Mouse (Mus musculus): ENCODE data around the gene Cox17. TPM values are rescaled to one million over a fixed set of nuclear protein-coding genes. Genes with fewer than 3 reads are reported as not detected.

Gene Cox17
- polyA plus RNA-seq, 1 experiment from 2014 or later, result 256 TPM

GRCm38 (mm10) chr16:38363657-38364056, 16.9 kb downstream of the Cox17 start:
- WGBS, result 24% methylated on average over 7 of the region's 7 CpGs
- H3K4me3 ChIP-seq (ENCODE audit: low read length), result peak overlapping the region; percentile 77
- 0 out of 2 replicates have a peak, but pooled peaks cover 2% of the 10 kb centered on the region for H3K36me3 ChIP-seq (ENCODE audit: control insufficient read depth, insufficient read depth)
- no peak for ATAC-seq (replicated peaks; ENCODE audit: extremely low read depth, insufficient read depth, low FRiP score)
- H3K4me2 ChIP-seq (ENCODE audit: low read depth, low read length), result peak overlapping the region; percentile 68
- H3K27me3 ChIP-seq (ENCODE audit: control insufficient read depth, insufficient read depth, low read length), result no peaks in the 10 kb centered on the region
- peak overlapping the region; percentile 99 for H3K27ac ChIP-seq (ENCODE audit: low read length)
- H3K4me1 ChIP-seq (ENCODE audit: control insufficient read depth, insufficient read depth, low read length), result peaks cover 30% of the 10 kb centered on the region
- H3K9ac ChIP-seq (ENCODE audit: low read length), result peak overlapping the region; percentile 91
- no peaks in the 10 kb centered on the region for H3K9me3 ChIP-seq (replicated peaks; ENCODE audit: control insufficient read depth, low read length)

- Histone ChIP-seq H3K36me3 (ENCODE audit: control insufficient read depth, insufficient read depth) (peaks cover 13% of the 10 kb centered on the region), H3K27me3 (ENCODE audit: control insufficient read depth, insufficient read depth, low read length) (no peaks in the 10 kb centered on the region), H3K4me2 (ENCODE audit: low read depth, low read length) (peak overlapping the region; percentile 68), H3K9ac (ENCODE audit: low read length) (peak overlapping the region; percentile 91), H3K9me3 (replicated peaks; ENCODE audit: control insufficient read depth, low read length) (no peaks in the 10 kb centered on the region), H3K27ac (ENCODE audit: low read length) (peak overlapping the region; percentile 99), H3K4me3 (ENCODE audit: low read length) (peak overlapping the region; percentile 77), H3K4me1 (ENCODE audit: control insufficient read depth, insufficient read depth, low read length) (peaks cover 33% of the 10 kb centered on the region)
- no peak for ATAC-seq (replicated peaks; ENCODE audit: extremely low read depth, insufficient read depth, low FRiP score)
- WGBS, result 52% methylated on average over 10 of the region's 10 CpGs
Observed at GRCm38 (mm10) chr16:38365390-38365789, 18.6 kb downstream of the Cox17 start.

- Histone ChIP-seq H3K27ac (ENCODE audit: low read length) (peak overlapping the region; percentile 99), H3K27me3 (ENCODE audit: control insufficient read depth, insufficient read depth, low read length) (no peaks in the 10 kb centered on the region), H3K4me2 (ENCODE audit: low read depth, low read length) (peak overlapping the region; percentile 68), H3K4me1 (ENCODE audit: control insufficient read depth, insufficient read depth, low read length) (peaks cover 33% of the 10 kb centered on the region), H3K4me3 (ENCODE audit: low read length) (peak overlapping the region; percentile 77), H3K9ac (ENCODE audit: low read length) (peak overlapping the region; percentile 91), H3K36me3 (ENCODE audit: control insufficient read depth, insufficient read depth) (peaks cover 15% of the 10 kb centered on the region), H3K9me3 (replicated peaks; ENCODE audit: control insufficient read depth, low read length) (no peaks in the 10 kb centered on the region)
- ATAC-seq (replicated peaks; ENCODE audit: extremely low read depth, insufficient read depth, low FRiP score), result no peak
- 35% methylated on average over 4 of the region's 4 CpGs for WGBS
Observed at GRCm38 (mm10) chr16:38366231-38366630, 19.4 kb downstream of the Cox17 start.

- H3K27me3 ChIP-seq (ENCODE audit: control insufficient read depth, insufficient read depth, low read length), result no peaks in the 10 kb centered on the region
- WGBS, result 28% methylated on average over 10 of the region's 10 CpGs
- peak overlapping the region; percentile 35 for H3K4me3 ChIP-seq (ENCODE audit: low read length)
- peak overlapping the region; percentile 59 for H3K4me2 ChIP-seq (ENCODE audit: low read depth, low read length)
- H3K9me3 ChIP-seq (replicated peaks; ENCODE audit: control insufficient read depth, low read length), result no peaks in the 10 kb centered on the region
- H3K27ac ChIP-seq (ENCODE audit: low read length), result no peak overlapping the region
- H3K36me3 ChIP-seq (ENCODE audit: control insufficient read depth, insufficient read depth), result peaks cover 19% of the 10 kb centered on the region
- peak overlapping the region; percentile 52 for H3K9ac ChIP-seq (ENCODE audit: low read length)
- no peak for ATAC-seq (replicated peaks; ENCODE audit: extremely low read depth, insufficient read depth, low FRiP score)
- H3K4me1 ChIP-seq (ENCODE audit: control insufficient read depth, insufficient read depth, low read length), result peaks cover 45% of the 10 kb centered on the region
Observed at GRCm38 (mm10) chr16:38368336-38368735, 21.5 kb downstream of the Cox17 start.

- Histone ChIP-seq H3K4me2 (ENCODE audit: low read depth, low read length) (peak overlapping the region; percentile 59), H3K27me3 (ENCODE audit: control insufficient read depth, insufficient read depth, low read length) (no peaks in the 10 kb centered on the region), H3K27ac (ENCODE audit: low read length) (no peak overlapping the region), H3K4me1 (ENCODE audit: control insufficient read depth, insufficient read depth, low read length) (peaks cover 51% of the 10 kb centered on the region), H3K9ac (ENCODE audit: low read length) (peak overlapping the region; percentile 52), H3K4me3 (ENCODE audit: low read length) (peak overlapping the region; percentile 35; the same call in 1 of the 2 replicates), H3K9me3 (replicated peaks; ENCODE audit: control insufficient read depth, low read length) (no peaks in the 10 kb centered on the region), H3K36me3 (ENCODE audit: control insufficient read depth, insufficient read depth) (peaks cover 25% of the 10 kb centered on the region)
- 64% methylated on average over 7 of the region's 7 CpGs for WGBS
- ATAC-seq (replicated peaks; ENCODE audit: extremely low read depth, insufficient read depth, low FRiP score), result no peak
Observed at GRCm38 (mm10) chr16:38369000-38369399, 22.2 kb downstream of the Cox17 start.

GRCm38 (mm10) chr16:38369431-38369830, 22.6 kb downstream of the Cox17 start:
- H3K4me2 ChIP-seq (ENCODE audit: low read depth, low read length), result peak overlapping the region; percentile 59
- no peaks in the 10 kb centered on the region for H3K9me3 ChIP-seq (replicated peaks; ENCODE audit: control insufficient read depth, low read length)
- no peak for ATAC-seq (replicated peaks; ENCODE audit: extremely low read depth, insufficient read depth, low FRiP score)
- 0 out of 2 replicates have a peak overlapping the region, but pooled peaks have one; percentile 13 for H3K27ac ChIP-seq (ENCODE audit: low read length)
- H3K27me3 ChIP-seq (ENCODE audit: control insufficient read depth, insufficient read depth, low read length), result no peaks in the 10 kb centered on the region
- peak overlapping the region; percentile 35; the same call in 1 of the 2 replicates for H3K4me3 ChIP-seq (ENCODE audit: low read length)
- peak overlapping the region; percentile 38 for H3K9ac ChIP-seq (ENCODE audit: low read length)
- H3K4me1 ChIP-seq (ENCODE audit: control insufficient read depth, insufficient read depth, low read length), result peaks cover 55% of the 10 kb centered on the region
- 72% methylated on average over 8 of the region's 8 CpGs for WGBS
- H3K36me3 ChIP-seq (ENCODE audit: control insufficient read depth, insufficient read depth), result peaks cover 28% of the 10 kb centered on the region

- Histone ChIP-seq H3K9ac (ENCODE audit: low read length) (peak overlapping the region; percentile 47), H3K4me1 (ENCODE audit: control insufficient read depth, insufficient read depth, low read length) (peaks cover 61% of the 10 kb centered on the region)
Observed at GRCm38 (mm10) chr16:38369992-38370484, 23.2 kb downstream of the Cox17 start.

GRCm38 (mm10) chr16:38370633-38371374, 24.0 kb downstream of the Cox17 start:
- Histone ChIP-seq H3K4me2 (ENCODE audit: low read depth, low read length) (peak overlapping the region; percentile 23; the same call in 1 of the 2 replicates), H3K36me3 (ENCODE audit: control insufficient read depth, insufficient read depth) (peaks cover 28% of the 10 kb centered on the region), H3K9ac (ENCODE audit: low read length) (peak overlapping the region; percentile 47), H3K27ac (ENCODE audit: low read length) (peak overlapping the region; percentile 17), H3K9me3 (replicated peaks; ENCODE audit: control insufficient read depth, low read length) (no peaks in the 10 kb centered on the region), H3K4me3 (ENCODE audit: low read length) (no peak overlapping the region), H3K4me1 (ENCODE audit: control insufficient read depth, insufficient read depth, low read length) (peaks cover 68% of the 10 kb centered on the region), H3K27me3 (ENCODE audit: control insufficient read depth, insufficient read depth, low read length) (no peaks in the 10 kb centered on the region)
- 54% methylated on average over 8 of the region's 8 CpGs for WGBS
- no peak for ATAC-seq (replicated peaks; ENCODE audit: extremely low read depth, insufficient read depth, low FRiP score)

More at GRCm38 (mm10) chr16:38369992-38370484, 23.2 kb downstream of the Cox17 start:
- Histone ChIP-seq H3K9me3 (replicated peaks; ENCODE audit: control insufficient read depth, low read length) (no peaks in the 10 kb centered on the region), H3K27me3 (ENCODE audit: control insufficient read depth, insufficient read depth, low read length) (no peaks in the 10 kb centered on the region), H3K4me2 (ENCODE audit: low read depth, low read length) (peak overlapping the region; percentile 23; the same call in 1 of the 2 replicates), H3K36me3 (ENCODE audit: control insufficient read depth, insufficient read depth) (peaks cover 28% of the 10 kb centered on the region), H3K27ac (ENCODE audit: low read length) (no peak overlapping the region; the same call in 1 of the 2 replicates), H3K4me3 (ENCODE audit: low read length) (no peak overlapping the region)
- ATAC-seq (replicated peaks; ENCODE audit: extremely low read depth, insufficient read depth, low FRiP score), result no peak
- 59% methylated on average over 4 of the region's 4 CpGs for WGBS

Measured in heart, embryonic 16.5 days (tissue).